Mouse (Mus musculus) MEL (cell line): ENCODE measurements at regions not wholly inside any gene's neighbourhood (a gene's known extent, or its start where the extent isn't known, plus 50 kb on each side); places are given as distances from the start of the nearest gene placed in this dataset.

ENCODE experiments used
- DNase-seq: peaks from one replicate; pipeline ENCODE4 v3.0.0; 2011; ENCODE audit warnings: low read depth, low spot score
- H3K27ac ChIP-seq: 2 replicates; pipeline ENCODE4 v1.5.1; 2012; ENCODE audit warnings: low read depth, mild to moderate bottlenecking, control low read depth, low read length, moderate library complexity; ENCODE audit not compliant: control insufficient read depth
- H3K27me3 ChIP-seq, 2 experiments: fragments of 150-350 bp in 1 of 2; sonication (generic) in 1 of 2; 2 replicates each; pipeline ENCODE4 v1.6.1; 2012; ENCODE audit warnings: low read length in 2 of 2, mild to moderate bottlenecking in 2 of 2, improper control_type of control experiment in 1 of 2, moderate library complexity in 1 of 2; ENCODE audit not compliant: insufficient read depth in 2 of 2, control insufficient read depth in 1 of 2
- H3K36me3 ChIP-seq, 2 experiments: 2 replicates each; pipeline ENCODE4 v1.6.1; 2012 to 2014; ENCODE audit warnings: low read length in 2 of 2, improper control_type of control experiment in 1 of 2, inconsistent platforms in 1 of 2, mild to moderate bottlenecking in 1 of 2; ENCODE audit not compliant: insufficient read depth in 2 of 2, control insufficient read depth in 1 of 2
- H3K4me1 ChIP-seq, 2 experiments: fragments of 150-350 bp in 1 of 2; sonication (generic) in 1 of 2; 2 replicates each; pipeline ENCODE4 v1.6.1; 2012; ENCODE audit warnings: low read length in 2 of 2, improper control_type of control experiment in 1 of 2, mild to moderate bottlenecking in 1 of 2; ENCODE audit not compliant: insufficient read depth in 2 of 2, control insufficient read depth in 1 of 2
- H3K4me3 ChIP-seq, 2 experiments: fragments of 150-350 bp in 1 of 2; sonication (generic) in 1 of 2; 2 replicates each; pipeline ENCODE4 v1.5.1; 2012; ENCODE audit warnings: low read depth in 2 of 2, low read length in 2 of 2, mild to moderate bottlenecking in 2 of 2, moderate library complexity in 2 of 2, control low read depth in 1 of 2, improper control_type of control experiment in 1 of 2; ENCODE audit not compliant: control insufficient read depth in 1 of 2, insufficient read depth in 1 of 2
- H3K79me2 ChIP-seq: 2 replicates; pipeline ENCODE4 v1.6.1; 2012; ENCODE audit warnings: mild to moderate bottlenecking, low read length, moderate library complexity; ENCODE audit not compliant: control insufficient read depth, poor library complexity, insufficient read depth
- H3K9ac ChIP-seq: 2 replicates; pipeline ENCODE4 v1.6.1; 2012; ENCODE audit warnings: low read depth, mild to moderate bottlenecking, control low read depth, low read length, moderate library complexity; ENCODE audit not compliant: control insufficient read depth, poor library complexity, severe bottlenecking
- H3K9me3 ChIP-seq: fragments of 150-350 bp; sonication (generic); replicated peaks from 2 replicates; pipeline ENCODE4 v1.6.1; 2012; ENCODE audit warnings: mild to moderate bottlenecking, low read length, improper control_type of control experiment, moderate library complexity; ENCODE audit not compliant: insufficient read depth
- E2F4 ChIP-seq: IDR thresholded peaks from 2 replicates; pipeline ENCODE4 v1.6.1; 2011; ENCODE audit warnings: low read depth, low read length, improper control_type of control experiment, borderline replicate concordance
- ETS1 ChIP-seq: IDR thresholded peaks from 2 replicates; pipeline ENCODE4 v1.6.1; 2012; ENCODE audit warnings: low read depth, mild to moderate bottlenecking, inconsistent platforms, low read length, improper control_type of control experiment, moderate library complexity
- GABPA ChIP-seq: IDR thresholded peaks from 2 replicates; pipeline ENCODE4 v1.6.1; 2012; ENCODE audit warnings: low read depth, mild to moderate bottlenecking, inconsistent platforms, low read length, improper control_type of control experiment, moderate library complexity
- GATA1 ChIP-seq: IDR thresholded peaks from 2 replicates; pipeline ENCODE4 v1.6.1; 2011; ENCODE audit warnings: low read depth, low read length, improper control_type of control experiment
- JUND ChIP-seq: IDR thresholded peaks from 2 replicates; pipeline ENCODE4 v1.6.1; 2011; ENCODE audit warnings: low read depth, mild to moderate bottlenecking, improper control_type of control experiment, low read length
- MAFK ChIP-seq: IDR thresholded peaks from 2 replicates; pipeline ENCODE4 v1.6.1; 2011; ENCODE audit warnings: low read depth, mild to moderate bottlenecking, low read length, improper control_type of control experiment, borderline replicate concordance
- MAX ChIP-seq: IDR thresholded peaks from 2 replicates; pipeline ENCODE4 v1.6.1; 2011; ENCODE audit warnings: low read length, improper control_type of control experiment
- MAZ ChIP-seq: IDR thresholded peaks from 2 replicates; pipeline ENCODE4 v1.6.1; 2012; ENCODE audit warnings: low read depth, mild to moderate bottlenecking, inconsistent platforms, low read length, improper control_type of control experiment
- MEF2A ChIP-seq: IDR thresholded peaks from 2 replicates; pipeline ENCODE4 v1.6.1; 2014; ENCODE audit warnings: low read depth, mild to moderate bottlenecking, inconsistent platforms, low read length, improper control_type of control experiment; ENCODE audit not compliant: poor library complexity, insufficient replicate concordance, severe bottlenecking; ENCODE audit errors: extremely low read depth
- MXI1 ChIP-seq: IDR thresholded peaks from 2 replicates; pipeline ENCODE4 v1.6.1; 2011; ENCODE audit warnings: mild to moderate bottlenecking, low read depth, low read length, improper control_type of control experiment
- NRF1 ChIP-seq: IDR thresholded peaks from 2 replicates; pipeline ENCODE4 v1.6.1; 2014; ENCODE audit warnings: low read depth, mild to moderate bottlenecking, inconsistent platforms, low read length, improper control_type of control experiment, moderate library complexity; ENCODE audit not compliant: poor library complexity, insufficient read depth, severe bottlenecking
- POLR2AphosphoS2 ChIP-seq: IDR thresholded peaks from 2 replicates; pipeline ENCODE4 v1.6.1; 2011; ENCODE audit warnings: low read length, improper control_type of control experiment
- RAD21 ChIP-seq: IDR thresholded peaks from 2 replicates; pipeline ENCODE4 v1.6.1; 2011; ENCODE audit warnings: mild to moderate bottlenecking, low read depth, low read length, improper control_type of control experiment
- RCOR1 ChIP-seq: IDR thresholded peaks from 2 replicates; pipeline ENCODE4 v1.6.1; 2012; ENCODE audit warnings: low read depth, mild to moderate bottlenecking, inconsistent platforms, low read length, improper control_type of control experiment
- SIN3A ChIP-seq: IDR thresholded peaks from 2 replicates; pipeline ENCODE4 v1.6.1; 2012; ENCODE audit warnings: low read length, improper control_type of control experiment, inconsistent platforms
- SMC3 ChIP-seq: IDR thresholded peaks from 2 replicates; pipeline ENCODE4 v1.6.1; 2011; ENCODE audit warnings: low read depth, low read length, improper control_type of control experiment
- TAL1 ChIP-seq: IDR thresholded peaks from 2 replicates; pipeline ENCODE4 v1.6.1; 2012; ENCODE audit warnings: mild to moderate bottlenecking, inconsistent platforms, low read length, moderate library complexity, mixed read lengths
- TBP ChIP-seq: IDR thresholded peaks from 2 replicates; pipeline ENCODE4 v1.8.0; 2011; ENCODE audit warnings: low read depth, low read length, improper control_type of control experiment
- USF2 ChIP-seq, 2 experiments: IDR thresholded peaks; 2 replicates each; pipeline ENCODE4 v1.6.1; 2011 to 2012; ENCODE audit warnings: improper control_type of control experiment in 2 of 2, low read length in 2 of 2, borderline replicate concordance in 1 of 2, inconsistent platforms in 1 of 2, low read depth in 1 of 2, mild to moderate bottlenecking in 1 of 2; ENCODE audit not compliant: insufficient read depth in 1 of 2
- ZC3H11A ChIP-seq: IDR thresholded peaks from 2 replicates; pipeline ENCODE4 v1.6.1; 2012; ENCODE audit warnings: low read depth, mild to moderate bottlenecking, inconsistent platforms, low read length, improper control_type of control experiment

DNA sequence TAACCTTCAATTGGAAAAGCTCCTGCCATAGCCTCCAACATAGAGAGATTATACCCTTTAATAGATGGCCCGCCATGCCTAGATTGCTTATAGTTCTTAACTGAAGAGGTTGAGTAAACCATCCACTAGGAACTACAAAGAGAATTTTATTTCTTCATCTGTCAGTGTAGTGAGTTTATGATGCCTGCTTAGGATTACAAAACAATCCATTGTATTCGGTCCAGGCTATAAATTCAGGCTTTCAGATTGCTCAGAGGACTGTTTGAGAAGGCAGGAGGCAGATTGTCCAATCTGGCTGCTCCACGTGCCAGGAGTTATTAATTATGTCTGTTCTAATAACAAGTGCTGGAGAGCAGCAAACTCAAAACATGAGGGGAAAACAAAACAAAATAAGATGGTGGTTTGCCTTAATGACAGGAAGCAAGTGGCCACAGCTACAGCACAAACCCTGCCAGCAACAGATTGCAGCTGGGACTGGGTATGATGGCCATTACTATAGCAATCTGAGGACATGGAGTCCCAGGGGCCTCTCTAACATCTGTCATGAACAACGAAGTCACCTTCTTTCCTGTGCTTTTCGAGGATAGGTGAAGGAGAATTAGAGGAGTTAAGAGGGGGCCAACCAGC, 154.4 kb upstream of the Bcl6 start:
- no peaks in the 10 kb centered on the region for H3K4me1 ChIP-seq

DNA sequence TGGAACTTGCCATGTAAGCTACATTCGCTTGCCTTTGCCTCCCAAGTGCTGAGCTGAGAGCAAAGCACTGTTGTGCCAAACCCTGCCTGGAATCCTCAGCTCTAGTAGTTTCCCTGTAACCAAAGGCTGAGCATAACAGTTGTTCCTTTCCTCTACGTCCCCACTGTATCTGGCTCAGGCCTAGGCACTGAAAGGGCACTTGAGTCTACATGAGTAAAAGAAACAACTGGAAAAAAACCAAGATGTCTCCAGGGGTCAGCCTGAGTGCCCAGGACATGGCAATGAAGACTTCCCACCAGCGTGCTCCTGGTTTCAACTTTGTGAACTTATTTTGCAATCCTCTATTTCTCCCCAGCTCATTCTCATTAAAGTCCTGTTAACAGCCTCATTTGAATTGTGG, 150.5 kb upstream of the Bcl6 start:
- Histone ChIP-seq H3K36me3 (no peaks in the 10 kb centered on the region), H3K27me3 (no peaks in the 10 kb centered on the region), H3K4me1 (no peaks in the 10 kb centered on the region), H3K9me3 (no peaks in the 10 kb centered on the region), H3K9ac (no peak overlapping the region), H3K79me2 (no peaks in the 10 kb centered on the region), H3K27ac (no peak overlapping the region), H3K4me3 (no peak overlapping the region)
- no peak for TF ChIP-seq MXI1
- no peak for TF ChIP-seq ZC3H11A
- TF ChIP-seq MAX = no peak
- DNase-seq = no peak

More for the DNA sequence above, 154.4 kb upstream of the Bcl6 start:
- no peak overlapping the region for H3K9ac ChIP-seq
- no peaks in the 10 kb centered on the region for H3K27me3 ChIP-seq
- no peak overlapping the region for H3K4me3 ChIP-seq
- TF ChIP-seq GABPA (no peak), RAD21 (no peak), ETS1 (no peak), MAFK (no peak), MXI1 (no peak), SMC3 (no peak), POLR2AphosphoS2 (no peak), MAZ (no peak), GATA1 (no peak), TAL1 (no peak), SIN3A (no peak), USF2 (IDR thresholded peaks at IDR 0.05; ENCODE audit: borderline replicate concordance in 1 of 2, insufficient read depth in 1 of 2, low read depth in 1 of 2, low read length in 2 of 2) (no peak), JUND (no peak), MEF2A (no peak), NRF1 (no peak), TBP (no peak), MAX (no peak), RCOR1 (no peak), E2F4 (no peak)
- H3K79me2 ChIP-seq = no peaks in the 10 kb centered on the region
- DNase-seq = no peak
- no peaks in the 10 kb centered on the region for H3K9me3 ChIP-seq
- no peak overlapping the region for H3K27ac ChIP-seq
- H3K36me3 ChIP-seq = no peaks in the 10 kb centered on the region
